Mouse (Mus musculus) layer of hippocampus, adult 18-20 months (tissue): ENCODE measurements around the gene Fam78a. TPM values are rescaled to one million over a fixed set of nuclear protein-coding genes. Genes with fewer than 3 reads are reported as not detected.

ENCODE experiments used
- DNase-seq, 2 experiments: peaks; one replicate each; pipeline ENCODE4 v3.0.0; 2022; ENCODE audit warnings: low spot score in 2 of 2
- total RNA-seq, 2 experiments: library from RNA; stranded (reverse); gene quantifications; 2 replicates each; pipeline ENCODE4 v1.2.3; 2021

Fam78a gene
- total RNA-seq, 2 experiments from 2014 or later, result 4.1 to 5.5 TPM

- DNase-seq, result no peak
These were observed 18.3 kb upstream of the Fam78a start for GRCm38 (mm10) chr2:32102944-32103343.

GRCm38 (mm10) chr2:32096122-32096420 is 11.4 kb upstream of the Fam78a start:
- DNase-seq, result no peak

DNA sequence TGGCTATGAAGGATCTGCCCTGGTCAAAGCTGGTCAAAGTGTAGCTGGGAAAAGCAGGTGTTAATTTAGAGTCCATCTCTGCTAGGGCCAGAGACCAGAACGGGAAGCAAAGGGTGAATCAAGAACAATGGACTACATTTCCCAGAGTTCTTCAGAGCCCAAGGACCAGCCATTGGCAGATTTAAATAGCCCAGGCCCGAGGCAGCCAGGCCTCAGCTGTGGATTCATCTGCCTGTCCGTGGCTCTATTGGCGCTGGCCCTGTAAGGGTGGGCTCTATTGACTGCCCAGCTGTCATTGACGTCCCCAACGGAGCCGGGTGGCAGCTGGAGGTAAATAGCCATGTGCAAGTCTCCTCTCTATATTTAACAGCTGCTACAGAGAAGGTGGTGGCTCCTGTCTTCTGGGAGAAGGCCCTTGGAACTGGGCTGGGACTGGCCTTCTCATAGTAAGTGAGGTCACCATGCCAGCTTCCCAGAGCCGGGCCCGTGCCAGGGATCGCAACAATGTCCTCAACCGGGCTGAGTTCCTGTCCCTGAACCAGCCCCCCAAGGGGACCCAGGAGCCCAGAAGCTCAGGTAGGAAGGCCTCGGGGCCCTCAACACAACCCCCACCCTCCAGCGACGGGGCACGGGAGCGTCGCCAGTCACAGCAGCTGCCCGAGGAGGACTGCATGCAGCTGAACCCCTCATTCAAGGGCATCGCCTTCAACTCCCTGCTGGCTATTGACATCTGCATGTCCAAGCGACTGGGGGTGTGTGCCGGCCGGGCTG is 10.9 kb upstream of the Fam78a start, which contains the start of gene Plpp7:
TSS of gene Plpp7 (plus strand) at position 178 of the 771 bp plus-strand sequence.
- DNase-seq, result peak; percentile 81 to 88

DNA sequence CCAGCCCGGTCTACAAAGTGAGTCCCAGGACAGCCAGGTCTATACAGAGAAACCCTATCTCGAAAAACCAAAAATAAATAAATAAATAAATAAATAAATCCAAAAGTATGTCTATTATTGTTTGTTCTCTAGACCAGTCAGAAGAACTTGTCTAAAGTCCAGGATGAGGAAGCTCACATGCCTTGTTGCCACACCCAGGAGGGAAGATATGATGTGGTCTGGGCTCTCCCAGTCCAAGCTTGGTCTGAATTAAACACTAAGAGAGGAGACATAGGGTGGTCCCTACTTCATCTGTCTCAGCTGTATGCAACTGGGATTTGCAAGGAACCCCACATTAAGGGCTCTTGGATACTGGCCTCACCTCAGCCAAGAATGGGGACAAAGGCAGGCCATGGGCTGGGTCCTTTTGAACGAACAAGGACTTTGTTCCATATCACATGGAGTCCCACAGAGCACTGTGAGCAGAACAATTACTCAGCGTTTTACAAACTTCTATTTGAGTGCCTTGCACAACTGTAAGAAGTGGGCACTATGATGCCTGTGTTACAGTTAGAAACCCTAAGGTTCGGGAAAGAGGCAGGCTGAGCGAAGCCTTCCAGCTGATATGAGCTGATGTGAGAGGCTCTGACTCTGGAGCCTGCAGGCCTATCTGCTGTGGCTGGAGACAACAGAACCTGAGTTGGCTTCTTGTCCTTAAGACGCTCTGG is 9.5 kb upstream of the Fam78a start:
- DNase-seq, result no peak

GRCm38 (mm10) chr2:32091956-32092355 is 7.3 kb upstream of the Fam78a start:
- DNase-seq, result no peak

DNA sequence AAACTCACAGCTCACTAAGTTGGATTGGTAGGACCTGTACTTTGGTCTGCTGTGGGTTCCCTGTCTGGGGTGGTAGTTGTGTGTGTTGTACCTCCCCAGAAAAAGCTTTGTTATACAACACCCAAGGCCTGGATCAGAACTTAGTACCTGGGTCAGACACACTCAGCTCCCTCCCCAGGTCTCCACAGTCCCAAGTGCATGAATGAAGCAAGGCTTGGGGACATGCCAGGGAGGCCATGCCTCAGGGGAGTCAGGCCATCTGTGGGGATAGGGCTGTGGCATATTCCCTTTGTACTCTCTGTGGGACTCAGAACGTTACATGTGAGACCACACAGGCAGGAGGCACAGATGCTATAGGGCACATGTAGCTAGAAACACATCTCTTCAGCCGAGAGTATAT is 5.5 kb upstream of the Fam78a start:
- no peak for DNase-seq

DNA sequence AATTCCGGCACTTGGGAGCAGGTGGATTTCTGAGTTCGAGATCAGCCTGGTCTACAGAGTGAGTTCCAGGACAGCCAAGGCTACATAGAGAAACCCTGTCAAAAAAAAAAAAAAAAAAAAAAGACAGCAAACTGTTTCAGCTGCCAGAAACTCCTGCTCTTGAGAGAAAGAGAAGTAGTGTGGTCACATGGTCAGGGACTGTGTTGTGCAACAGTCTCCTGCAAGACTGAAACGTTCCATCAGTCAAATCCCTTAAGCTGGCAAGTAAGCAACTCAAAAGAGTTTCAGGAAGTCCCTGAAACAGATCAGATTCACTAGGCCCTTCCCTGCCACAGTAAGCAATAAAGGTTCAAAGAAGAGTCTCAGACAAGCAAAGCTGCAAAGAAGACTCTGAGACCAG is 4.9 kb upstream of the Fam78a start:
- no peak for DNase-seq

GRCm38 (mm10) chr2:32088372-32088981 is 3.8 kb upstream of the Fam78a start:
- DNase-seq, result peak in 1 of 2 experiments; percentile 29

GRCm38 (mm10) chr2:32087606-32088005 is 2.9 kb upstream of the Fam78a start:
- no peak for DNase-seq

DNA sequence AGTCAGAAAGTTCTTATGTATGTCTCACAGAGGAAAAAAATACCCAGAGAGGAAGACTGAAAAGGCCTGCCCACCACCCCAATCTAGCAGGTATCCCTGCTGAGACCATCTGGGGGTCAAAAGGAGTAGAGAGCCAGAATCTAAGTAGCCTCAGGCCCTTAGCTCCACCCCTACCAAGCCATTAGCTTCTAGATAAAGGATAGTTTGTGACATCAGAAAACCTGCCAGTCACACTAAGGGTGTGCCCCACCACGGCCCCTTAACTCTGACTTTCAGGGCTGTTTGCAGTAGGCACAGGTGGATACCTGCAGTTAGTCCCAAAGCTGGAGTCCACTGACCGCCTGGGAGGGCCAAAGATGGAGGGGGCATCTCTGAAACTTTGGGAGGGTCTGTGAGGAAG is 574 bp upstream of the Fam78a start:
- DNase-seq, result no peak

DNA sequence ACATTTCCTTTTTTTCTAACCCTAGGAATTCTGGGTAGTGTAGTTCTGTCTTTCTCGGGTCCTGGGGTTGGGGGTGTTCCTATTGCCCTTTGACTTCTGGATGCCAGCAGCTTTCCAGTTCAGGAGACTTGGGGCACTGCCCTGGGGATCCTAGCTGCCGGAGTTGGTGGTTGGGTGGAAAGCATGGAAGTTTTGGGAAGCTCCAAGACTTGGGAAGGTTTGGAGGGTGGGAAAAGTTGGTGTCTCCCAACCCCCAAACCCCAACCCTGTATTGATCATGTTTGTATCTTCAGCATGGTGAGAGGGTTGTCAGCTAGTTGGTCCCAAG is 179 bp upstream of the Fam78a start:
- DNase-seq, result no peak

DNA sequence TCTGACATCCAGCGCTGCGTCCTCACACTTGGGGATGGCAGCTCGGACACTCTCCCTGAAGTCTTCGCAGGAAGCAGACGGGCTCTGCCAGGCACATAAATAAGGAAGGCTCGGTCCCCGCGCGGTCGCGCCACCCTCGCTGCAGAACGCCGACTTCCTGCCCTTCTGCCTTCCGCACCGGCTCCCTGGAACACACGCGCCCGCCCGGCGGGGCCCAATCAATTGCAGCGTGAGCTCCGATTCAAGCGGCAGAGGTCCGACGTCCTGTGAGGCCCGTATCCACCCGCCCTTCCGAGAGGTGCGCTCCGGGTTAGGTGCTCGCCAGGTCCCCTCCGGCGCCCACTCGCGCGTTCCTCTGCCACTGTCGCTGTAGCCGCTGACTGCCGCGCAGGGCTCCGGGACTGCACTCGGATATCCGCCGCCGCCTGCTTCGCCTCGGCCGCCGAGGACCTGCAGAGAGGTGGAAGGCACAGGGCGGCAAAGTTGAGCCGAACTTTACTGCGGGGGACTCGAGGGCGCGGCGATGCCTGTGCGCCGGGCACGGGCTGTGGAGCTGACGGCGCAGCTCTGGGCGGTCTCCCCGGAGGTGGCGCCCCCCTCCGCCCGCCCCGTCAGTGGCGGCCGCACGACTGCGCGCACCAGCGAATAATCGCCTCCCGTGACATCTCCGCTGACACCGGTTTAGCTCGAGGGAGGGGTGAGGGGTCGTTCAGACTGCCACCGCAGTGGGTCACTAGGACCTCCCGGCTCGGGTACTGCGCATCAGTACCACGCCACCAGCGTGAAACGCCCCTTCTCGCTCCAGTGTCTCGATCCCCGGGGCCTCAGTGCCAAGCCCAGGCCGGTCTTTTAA is 1.3 kb downstream of the Fam78a start:
- DNase-seq, result peak in 1 of 2 experiments; percentile 31

DNA sequence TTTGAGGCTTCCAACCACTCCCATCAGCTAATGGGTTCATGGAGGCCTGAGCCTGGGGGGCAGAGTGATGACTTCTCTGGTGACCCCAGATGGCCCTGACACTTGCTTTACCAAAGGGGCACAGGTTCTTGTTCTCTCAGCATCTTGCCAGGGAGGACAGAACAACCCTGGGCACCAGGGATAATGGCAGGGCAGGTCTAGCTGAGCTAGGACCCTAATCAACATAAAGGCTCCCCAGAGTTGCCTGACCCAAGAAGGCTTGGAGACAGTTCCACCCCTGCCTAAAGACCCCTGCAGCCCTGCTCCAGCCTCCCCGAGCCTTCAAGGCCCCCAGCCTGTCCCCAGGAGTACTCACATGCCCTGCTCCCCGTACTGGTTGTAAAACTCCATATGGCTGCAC is 2.4 kb downstream of the Fam78a start:
- no peak for DNase-seq

GRCm38 (mm10) chr2:32081296-32081929 is 3.2 kb downstream of the Fam78a start:
- DNase-seq, result no peak

DNA sequence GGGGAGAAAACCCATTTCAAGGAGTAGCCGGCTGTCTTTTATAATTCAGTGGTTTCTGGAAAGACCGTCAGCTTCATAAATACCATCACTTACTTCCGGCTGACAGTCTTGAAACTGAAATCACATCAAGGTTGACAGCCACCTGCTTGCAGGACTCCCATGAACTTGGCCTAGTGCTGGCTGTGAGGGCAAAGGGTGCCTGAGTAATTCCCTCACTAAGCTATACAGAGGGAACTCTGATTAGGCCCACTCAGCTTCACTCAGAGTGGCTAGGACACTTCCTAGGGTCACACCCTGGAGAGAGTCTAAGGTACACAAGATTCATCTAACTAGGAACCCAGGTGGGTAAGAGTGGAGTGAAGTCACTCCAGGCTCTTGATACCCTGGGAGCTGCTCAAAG is 4.0 kb downstream of the Fam78a start:
- DNase-seq, result no peak

- DNase-seq, result no peak
These were observed 5.4 kb downstream of the Fam78a start for GRCm38 (mm10) chr2:32079191-32079725.

GRCm38 (mm10) chr2:32078522-32078921 is 6.1 kb downstream of the Fam78a start:
- DNase-seq, result no peak

- DNase-seq, result no peak
These were observed 6.9 kb downstream of the Fam78a start for GRCm38 (mm10) chr2:32077744-32078143.

- DNase-seq, result no peak
These were observed 9.3 kb downstream of the Fam78a start for GRCm38 (mm10) chr2:32075368-32075767.

- peak in 1 of 2 experiments; percentile 34 for DNase-seq
These were observed 10.3 kb downstream of the Fam78a start for GRCm38 (mm10) chr2:32074404-32074803.

DNA sequence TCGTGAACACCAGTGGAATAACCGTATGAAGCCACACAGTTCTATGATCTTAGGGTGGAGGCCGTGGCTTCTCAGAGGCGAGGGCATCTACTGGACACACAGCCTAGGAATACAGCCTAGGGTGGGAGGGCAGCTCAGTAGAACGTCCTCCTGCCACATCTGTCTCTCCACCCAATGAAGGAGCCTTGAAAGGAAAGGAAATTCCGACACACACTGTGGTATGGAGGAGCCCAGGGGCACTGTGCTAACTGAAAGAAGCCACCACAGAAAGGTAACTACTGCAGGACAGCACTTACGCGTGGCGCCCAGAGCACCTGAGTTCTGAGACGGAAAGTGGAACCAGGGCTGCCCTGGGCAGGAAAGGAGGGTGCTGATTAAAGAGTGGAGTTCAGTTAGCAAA is 13.9 kb downstream of the Fam78a start:
- no peak for DNase-seq
